Mouse (Mus musculus) adrenal gland, adult 8-10 months (tissue): ENCODE measurements around the gene Cd63. TPM values are rescaled to one million over a fixed set of nuclear protein-coding genes. Genes with fewer than 3 reads are reported as not detected.

ENCODE experiments used
- DNase-seq: peaks from one replicate; pipeline ENCODE4 v3.0.0; 2022
- total RNA-seq, 4 experiments: library from RNA; stranded (reverse); gene quantifications; 2 replicates each; pipeline ENCODE4 v1.2.4; 2022

The Cd63 gene
- total RNA-seq, 4 experiments from 2014 or later: 313 to 472 (median 396) TPM

GRCm38 (mm10) chr10:128904812-128905211 lies 4.0 kb downstream of the Cd63 start:
- DNase-seq: no peak

GRCm38 (mm10) chr10:128908778-128909448 lies 8.1 kb downstream of the Cd63 start:
- no peak for DNase-seq

- peak; percentile 91 for DNase-seq
These were observed 8.8 kb downstream of the Cd63 start for GRCm38 (mm10) chr10:128909567-128910028.

- DNase-seq: peak; percentile 54
These were observed 9.5 kb downstream of the Cd63 start for GRCm38 (mm10) chr10:128910066-128910841.

GRCm38 (mm10) chr10:128911430-128911829 lies 10.6 kb downstream of the Cd63 start:
- DNase-seq: no peak

GRCm38 (mm10) chr10:128912268-128912667 lies 11.5 kb downstream of the Cd63 start:
- DNase-seq: no peak

- DNase-seq: no peak
These were observed 12.0 kb downstream of the Cd63 start for GRCm38 (mm10) chr10:128912791-128913190.

GRCm38 (mm10) chr10:128913219-128913618 lies 12.4 kb downstream of the Cd63 start:
- DNase-seq: peak; percentile 79

- no peak for DNase-seq
These were observed 12.9 kb downstream of the Cd63 start for GRCm38 (mm10) chr10:128913696-128914095.

GRCm38 (mm10) chr10:128915550-128915949 lies 14.8 kb downstream of the Cd63 start:
- DNase-seq: no peak

- DNase-seq: no peak
These were observed 15.9 kb downstream of the Cd63 start for GRCm38 (mm10) chr10:128916665-128917064.

- no peak for DNase-seq
These were observed 16.6 kb downstream of the Cd63 start for GRCm38 (mm10) chr10:128917400-128917799.

GRCm38 (mm10) chr10:128918246-128918645 lies 17.5 kb downstream of the Cd63 start:
- DNase-seq: no peak

GRCm38 (mm10) chr10:128919203-128919631 lies 18.4 kb downstream of the Cd63 start:
- no peak for DNase-seq

GRCm38 (mm10) chr10:128919966-128920365 lies 19.2 kb downstream of the Cd63 start:
- no peak for DNase-seq

GRCm38 (mm10) chr10:128920736-128921161 lies 20.0 kb downstream of the Cd63 start:
- no peak for DNase-seq

GRCm38 (mm10) chr10:128921251-128921650 lies 20.5 kb downstream of the Cd63 start:
- DNase-seq: no peak

GRCm38 (mm10) chr10:128921883-128922821 lies 21.4 kb downstream of the Cd63 start:
- DNase-seq: peak; percentile 59

- no peak for DNase-seq
These were observed 21.9 kb downstream of the Cd63 start, which contains the start of gene Rdh5 for GRCm38 (mm10) chr10:128922822-128923012. Gene Rdh5, minus strand, starts transcription at chr10:128922888.

GRCm38 (mm10) chr10:128923013-128923691 lies 22.4 kb downstream of the Cd63 start:
- peak; percentile 97 for DNase-seq

GRCm38 (mm10) chr10:128923935-128924334 lies 23.1 kb downstream of the Cd63 start, which contains the start of gene Bloc1s1:
Gene Bloc1s1, minus strand, starts transcription at chr10:128924035.
- no peak for DNase-seq

- DNase-seq: no peak
These were observed 27.6 kb downstream of the Cd63 start for GRCm38 (mm10) chr10:128928356-128928755.
